Mouse (Mus musculus): ENCODE results near the gene Fnbp1. TPM values are rescaled to one million over a fixed set of nuclear protein-coding genes. Genes with fewer than 3 reads are reported as not detected.

Fnbp1 gene
- total and polyA plus RNA-seq, 3 experiments: 38.1 to 79.6 (median 77.8) TPM

- Histone ChIP-seq H3K36me3 (replicated peaks) (peaks cover 39% of the 10 kb centered on the region), H3K27me3 (ENCODE audit: insufficient read depth, low read length) (no peaks in the 10 kb centered on the region), H3K4me1 (ENCODE audit: insufficient read depth, low read depth, low read length) (peaks cover 42% of the 10 kb centered on the region), H3K9me3 (replicated peaks) (no peaks in the 10 kb centered on the region), H3K4me3 (ENCODE audit: low read depth, low read length) (peak overlapping the region; percentile 62; the same call in 1 of the 2 replicates)
- TF ChIP-seq GATA2 (IDR thresholded peaks at IDR 0.05; ENCODE audit: borderline replicate concordance, low read depth, low read length): no peak
- TF ChIP-seq GATA1 (IDR thresholded peaks at IDR 0.05; ENCODE audit: borderline replicate concordance, low read length): no peak
- ATAC-seq (ENCODE audit: extremely low read depth, insufficient number of reproducible peaks, low FRiP score, poor library complexity, severe bottlenecking): no peak
- peak; percentile 54 for DNase-seq (ENCODE audit: low spot score)
Measured at GRCm38 (mm10) chr2:30985111-30986020, 156.4 kb downstream of the Fnbp1 start.

GRCm38 (mm10) chr2:30983024-30983423 lies 158.8 kb downstream of the Fnbp1 start:
- Histone ChIP-seq H3K4me1 (ENCODE audit: insufficient read depth, low read depth, low read length) (peaks cover 47% of the 10 kb centered on the region), H3K27me3 (ENCODE audit: insufficient read depth, low read length) (no peaks in the 10 kb centered on the region), H3K36me3 (replicated peaks) (peaks cover 50% of the 10 kb centered on the region), H3K9me3 (replicated peaks) (no peaks in the 10 kb centered on the region), H3K4me3 (ENCODE audit: low read depth, low read length) (peak overlapping the region; percentile 87; the same call in 1 of the 2 replicates)
- ATAC-seq (ENCODE audit: extremely low read depth, insufficient number of reproducible peaks, low FRiP score, poor library complexity, severe bottlenecking): no peak
- no peak for TF ChIP-seq CTCF (IDR thresholded peaks at IDR 0.05; ENCODE audit: low read depth, low read length)
- no peak for TF ChIP-seq GATA2 (IDR thresholded peaks at IDR 0.05; ENCODE audit: borderline replicate concordance, low read depth, low read length)
- no peak for TF ChIP-seq POLR2AphosphoS5 (IDR thresholded peaks at IDR 0.05; ENCODE audit: insufficient replicate concordance, low read depth, low read length)
- no peak for DNase-seq (ENCODE audit: low spot score)

DNA sequence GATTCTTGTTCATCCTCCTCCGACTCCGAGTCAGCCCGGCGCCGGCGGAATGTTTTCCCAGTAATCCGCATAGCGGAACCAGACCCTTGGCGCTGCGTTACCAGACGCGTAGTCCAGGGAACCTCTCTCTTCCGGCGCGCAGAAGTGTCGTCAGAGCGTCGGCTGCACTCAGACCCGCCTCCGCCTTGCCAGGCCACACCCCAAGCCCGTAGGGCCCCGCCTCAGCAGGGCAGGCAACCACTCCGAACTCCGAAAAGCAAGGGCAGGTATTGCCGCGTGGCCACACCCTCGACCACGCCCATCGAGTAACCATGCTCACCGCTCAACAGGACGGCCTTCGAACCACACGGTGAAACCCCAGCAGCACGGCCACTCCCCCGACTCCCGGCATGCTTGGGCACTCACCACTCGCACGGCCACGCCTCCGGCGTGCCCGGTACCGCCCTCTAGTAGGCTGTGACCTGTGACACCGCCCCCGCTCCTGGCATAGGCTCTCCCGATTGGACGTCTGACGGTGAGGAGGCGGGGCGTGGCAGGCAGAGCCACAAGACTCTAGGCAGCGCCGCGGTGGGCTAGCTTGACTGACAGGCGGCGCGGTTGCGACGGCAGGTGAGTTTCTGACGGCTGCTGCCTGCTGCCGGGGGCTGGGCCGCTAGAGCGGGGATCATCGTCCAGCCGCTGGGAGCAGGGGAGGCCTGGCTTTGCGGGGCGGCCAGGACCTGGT lies 159.9 kb downstream of the Fnbp1 start, which contains the start of the genes BC005624 and Usp20:
Gene BC005624 (minus strand): TSS at position 412 of the 724 bp plus-strand sequence.
Gene Usp20 (plus strand): TSS at position 490 of the 724 bp plus-strand sequence.
- DNase-seq (ENCODE audit: low spot score): peak; percentile 95
- no peak for TF ChIP-seq POLR2AphosphoS5 (IDR thresholded peaks at IDR 0.05; ENCODE audit: insufficient replicate concordance, low read depth, low read length)
- TF ChIP-seq TAL1 (conservative IDR thresholded peaks at IDR 0.05; ENCODE audit: low read depth, low read length): no peak
- TF ChIP-seq GATA2 (IDR thresholded peaks at IDR 0.05; ENCODE audit: borderline replicate concordance, low read depth, low read length): no peak
- Histone ChIP-seq H3K36me3 (replicated peaks) (peaks cover 53% of the 10 kb centered on the region), H3K9me3 (replicated peaks) (no peaks in the 10 kb centered on the region), H3K4me3 (ENCODE audit: low read depth, low read length) (peak within 1 kb of the TSS; percentile 87), H3K27me3 (ENCODE audit: insufficient read depth, low read length) (no peaks in the 10 kb centered on the region), H3K4me1 (ENCODE audit: insufficient read depth, low read depth, low read length) (peaks cover 50% of the 10 kb centered on the region)
- peak; percentile 95 for ATAC-seq (ENCODE audit: extremely low read depth, insufficient number of reproducible peaks, low FRiP score, poor library complexity, severe bottlenecking)

Other genes starting within 250 kb of the Fnbp1 start
- gene Ptges, start 212.1 kb downstream of the Fnbp1 start, total RNA-seq (2014; fragmentation: Nextera tagmentation): not detected in 2 replicates
- 0.11 and 0.12 TPM in 2 replicates for gene Ptges, start 212.1 kb downstream of the Fnbp1 start, total RNA-seq (2017)
- gene Ptges, start 212.1 kb downstream of the Fnbp1 start, polyA plus RNA-seq (2012): not detected in 2 replicates
- gene Tor1b, start 189.0 kb downstream of the Fnbp1 start, total RNA-seq (2014; fragmentation: Nextera tagmentation): 16.5 and 25.6 TPM in 2 replicates
- gene Tor1b, start 189.0 kb downstream of the Fnbp1 start, total RNA-seq (2017): 34.0 and 36.9 TPM in 2 replicates
- gene Tor1b, start 189.0 kb downstream of the Fnbp1 start, polyA plus RNA-seq (2012): 12.4 and 12.5 TPM in 2 replicates
- gene Tor1a, start 174.1 kb downstream of the Fnbp1 start, total RNA-seq (2014; fragmentation: Nextera tagmentation): 31.2 and 33.0 TPM in 2 replicates
- 45.2 and 47.0 TPM in 2 replicates for gene Tor1a, start 174.1 kb downstream of the Fnbp1 start, total RNA-seq (2017)
- 94.3 and 129 TPM in 2 replicates for gene Tor1a, start 174.1 kb downstream of the Fnbp1 start, polyA plus RNA-seq (2012)
- 28.6 and 37.8 TPM in 2 replicates for gene BC005624, start 159.8 kb downstream of the Fnbp1 start, total RNA-seq (2014; fragmentation: Nextera tagmentation)
- gene BC005624, start 159.8 kb downstream of the Fnbp1 start, total RNA-seq (2017): 69.3 and 82.1 TPM in 2 replicates
- gene BC005624, start 159.8 kb downstream of the Fnbp1 start, polyA plus RNA-seq (2012): 17.6 and 30.9 TPM in 2 replicates
- 11.8 and 16.6 TPM in 2 replicates for gene Usp20, start 159.7 kb downstream of the Fnbp1 start, total RNA-seq (2014; fragmentation: Nextera tagmentation)
- gene Usp20, start 159.7 kb downstream of the Fnbp1 start, total RNA-seq (2017): 7.0 and 8.2 TPM in 2 replicates
- 7.0 and 9.4 TPM in 2 replicates for gene Usp20, start 159.7 kb downstream of the Fnbp1 start, polyA plus RNA-seq (2012)
- 50.5 and 74.9 TPM in 2 replicates for gene Gpr107, start 10.3 kb upstream of the Fnbp1 start, total RNA-seq (2014; fragmentation: Nextera tagmentation)
- gene Gpr107, start 10.3 kb upstream of the Fnbp1 start, total RNA-seq (2017): 30.4 and 37.2 TPM in 2 replicates
- gene Gpr107, start 10.3 kb upstream of the Fnbp1 start, polyA plus RNA-seq (2012): 6.7 and 8.2 TPM in 2 replicates
- gene Ncs1, start 103.8 kb upstream of the Fnbp1 start, total RNA-seq (2014; fragmentation: Nextera tagmentation): not detected in 2 replicates
- 0.05 TPM in 1 of 2 replicates, not detected in the other for gene Ncs1, start 103.8 kb upstream of the Fnbp1 start, total RNA-seq (2017)
- not detected in 2 replicates for gene Ncs1, start 103.8 kb upstream of the Fnbp1 start, polyA plus RNA-seq (2012)
- gene Hmcn2, start 172.4 kb upstream of the Fnbp1 start, total RNA-seq (2014; fragmentation: Nextera tagmentation): not detected in 2 replicates
- gene Hmcn2, start 172.4 kb upstream of the Fnbp1 start, total RNA-seq (2017): 0.06 and 0.16 TPM in 2 replicates
- 0.03 TPM in 1 of 2 replicates, not detected in the other for gene Hmcn2, start 172.4 kb upstream of the Fnbp1 start, polyA plus RNA-seq (2012)

All from G1E (cell line).